Mouse (Mus musculus) heart, adult 2 months (tissue): ENCODE data around the gene Pmp22. TPM values are rescaled to one million over a fixed set of nuclear protein-coding genes. Genes with fewer than 3 reads are reported as not detected.

ENCODE experiments used
- DNase-seq, 2 experiments: peaks; one replicate each; pipeline ENCODE4 v3.0.0; 2021
- H3K27ac ChIP-seq: fragments of 200-600 bp; 2 replicates; pipeline ENCODE4 v1.8.1; 2022
- H3K27me3 ChIP-seq: fragments of 200-500 bp; 2 replicates; pipeline ENCODE4 v1.6.1; 2012; ENCODE audit warnings: mild to moderate bottlenecking, low read length, inconsistent platforms, mixed read lengths; ENCODE audit not compliant: control insufficient read depth, insufficient read depth
- H3K36me3 ChIP-seq: fragments of 200-500 bp; 2 replicates; pipeline ENCODE4 v1.6.1; 2012; ENCODE audit warnings: low read length, inconsistent platforms; ENCODE audit not compliant: control insufficient read depth, insufficient read depth
- H3K4me1 ChIP-seq: fragments of 200-500 bp; 2 replicates; pipeline ENCODE4 v1.6.1; 2011; ENCODE audit warnings: low read length; ENCODE audit not compliant: control insufficient read depth, insufficient read depth
- H3K4me3 ChIP-seq: fragments of 200-600 bp; 2 replicates; pipeline ENCODE4 v1.8.1; 2022
- H3K79me2 ChIP-seq: fragments of 200-500 bp; replicated peaks from 2 replicates; pipeline ENCODE4 v1.6.1; 2012; ENCODE audit warnings: mild to moderate bottlenecking, inconsistent platforms, low read length, moderate library complexity, mixed read lengths; ENCODE audit not compliant: control insufficient read depth, insufficient read depth
- H3K9ac ChIP-seq: fragments of 200-500 bp; 2 replicates; pipeline ENCODE4 v1.6.1; 2012; ENCODE audit warnings: low read depth, mild to moderate bottlenecking, control low read depth, inconsistent platforms, low read length, mixed read lengths
- CTCF ChIP-seq: fragments of 200-600 bp; IDR thresholded peaks from 2 replicates; pipeline ENCODE4 v1.8.1; 2022; ENCODE audit warnings: antibody characterized with exemption, mild to moderate bottlenecking, moderate library complexity
- EP300 ChIP-seq: fragments of 200-500 bp; IDR thresholded peaks from 2 replicates; pipeline ENCODE4 v1.6.1; 2011; ENCODE audit warnings: low read depth, low read length, control low read depth; ENCODE audit not compliant: insufficient read depth
- POLR2A ChIP-seq: fragments of 200-500 bp; IDR thresholded peaks from 2 replicates; pipeline ENCODE4 v1.6.1; 2011; ENCODE audit warnings: mild to moderate bottlenecking, low read depth, low read length, control low read depth; ENCODE audit not compliant: insufficient read depth
- WGBS: fragments of 180-500 bp; shearing (Covaris S2); methylation state at CpG from one replicate; pipeline ENCODE4 v1.1.7; 2018; 5-methylcytosine and 5-hydroxymethylcytosine counted together
- intact Hi-C: fragments of 180-260 bp; cut with DNase I; formaldehyde crosslinking; loops from one replicate; pipeline ENCODE4 v1.15.1; 2025
- polyA plus RNA-seq: library from polyadenylated mRNA; depleted of rRNA; stranded (reverse); fragments of >200 nt; gene quantifications from 2 replicates; pipeline ENCODE4 v1.2.3, GENCODE M21; 2012
- total RNA-seq, 2 experiments: library from RNA; stranded (reverse); gene quantifications; 2 replicates each; pipeline ENCODE4 v1.2.3; 2021

The Pmp22 gene
- total and polyA plus RNA-seq, 3 experiments: 37.5 to 69.4 (median 49.6) TPM

- Histone ChIP-seq H3K27me3 (no peaks in the 10 kb centered on the region), H3K36me3 (no peaks in the 10 kb centered on the region), H3K9ac (no peak overlapping the region), H3K4me3 (no peak overlapping the region), H3K27ac (no peak overlapping the region), H3K79me2 (no peaks in the 10 kb centered on the region), H3K4me1 (no peaks in the 10 kb centered on the region)
- 60% methylated on average over 1 of the region's 1 CpGs for WGBS
- no peak for TF ChIP-seq POLR2A
- no peak for TF ChIP-seq CTCF
- TF ChIP-seq EP300: no peak
- DNase-seq: no peak
- intact Hi-C loops: no loop called here
These were observed 19.5 kb upstream of the Pmp22 start for GRCm38 (mm10) chr11:63109230-63109775.

- peaks cover 4% of the 10 kb centered on the region for H3K4me1 ChIP-seq
- no peaks in the 10 kb centered on the region for H3K79me2 ChIP-seq
- no peak overlapping the region for H3K9ac ChIP-seq
- no peaks in the 10 kb centered on the region for H3K27me3 ChIP-seq
- no peak for DNase-seq
- H3K27ac ChIP-seq: no peak overlapping the region
- no peaks in the 10 kb centered on the region for H3K36me3 ChIP-seq
- intact Hi-C loops: no loop called here
- TF ChIP-seq EP300: no peak
- TF ChIP-seq CTCF: no peak
- no peak for TF ChIP-seq POLR2A
- WGBS: 89% methylated on average over 3 of the region's 3 CpGs
- H3K4me3 ChIP-seq: no peak overlapping the region
These were observed 18.5 kb upstream of the Pmp22 start for GRCm38 (mm10) chr11:63110329-63110728.

- intact Hi-C loops: loop anchor here (5.0 kb wide), 1 partner anchor 88 kb away; no protein-coding TSS in a partner anchor
- Histone ChIP-seq H3K9ac (no peak overlapping the region; the same call in 1 of the 2 replicates), H3K27me3 (no peaks in the 10 kb centered on the region), H3K36me3 (peaks cover 3% of the 10 kb centered on the region), H3K79me2 (no peaks in the 10 kb centered on the region), H3K27ac (peak overlapping the region; percentile 58), H3K4me3 (no peak overlapping the region), H3K4me1 (peaks cover 6% of the 10 kb centered on the region)
- DNase-seq: peak; percentile 60 to 78
- WGBS: 66% methylated on average over 8 of the region's 8 CpGs
- TF ChIP-seq CTCF: no peak
- 0 out of 2 replicates have a peak, but pooled peaks have one; percentile 31 for TF ChIP-seq POLR2A
- peak; percentile 21 for TF ChIP-seq EP300
These were observed 13.8 kb upstream of the Pmp22 start for GRCm38 (mm10) chr11:63114807-63115641.

- WGBS: 99% methylated on average over 5 of the region's 5 CpGs
- TF ChIP-seq EP300: no peak
- no peak for TF ChIP-seq POLR2A
- no peak for TF ChIP-seq CTCF
These were observed 12.1 kb upstream of the Pmp22 start for GRCm38 (mm10) chr11:63116652-63117051.

GRCm38 (mm10) chr11:63117266-63117665, 11.5 kb upstream of the Pmp22 start:
- no peak for DNase-seq
- Histone ChIP-seq H3K9ac (no peak overlapping the region), H3K4me3 (no peak overlapping the region), H3K36me3 (peaks cover 3% of the 10 kb centered on the region), H3K4me1 (peaks cover 7% of the 10 kb centered on the region), H3K27ac (no peak overlapping the region), H3K79me2 (no peaks in the 10 kb centered on the region), H3K27me3 (no peaks in the 10 kb centered on the region)
- intact Hi-C loops: loop anchor here (5.0 kb wide), 1 partner anchor 90 kb away; no protein-coding TSS in a partner anchor
- no peak for TF ChIP-seq POLR2A
- 74% methylated on average over 1 of the region's 1 CpGs for WGBS

More at GRCm38 (mm10) chr11:63116652-63117051, 12.1 kb upstream of the Pmp22 start:
- no peaks in the 10 kb centered on the region for H3K79me2 ChIP-seq
- peaks cover 7% of the 10 kb centered on the region for H3K4me1 ChIP-seq
- H3K9ac ChIP-seq: no peak overlapping the region
- H3K27me3 ChIP-seq: no peaks in the 10 kb centered on the region
- intact Hi-C loops: loop anchor here (5.0 kb wide), 1 partner anchor 89 kb away; no protein-coding TSS in a partner anchor
- DNase-seq: no peak
- H3K4me3 ChIP-seq: no peak overlapping the region
- H3K36me3 ChIP-seq: peaks cover 3% of the 10 kb centered on the region
- H3K27ac ChIP-seq: no peak overlapping the region

- 23% methylated on average over 7 of the region's 7 CpGs for WGBS
- no peak overlapping the region for H3K9ac ChIP-seq
- H3K79me2 ChIP-seq: no peaks in the 10 kb centered on the region
- no peaks in the 10 kb centered on the region for H3K27me3 ChIP-seq
- intact Hi-C loops: loop anchor here (5.0 kb wide), 1 partner anchor 92 kb away; no protein-coding TSS in a partner anchor
- peaks cover 6% of the 10 kb centered on the region for H3K4me1 ChIP-seq
- H3K36me3 ChIP-seq: peaks cover 3% of the 10 kb centered on the region
- DNase-seq: no peak
- no peak overlapping the region for H3K27ac ChIP-seq
- TF ChIP-seq CTCF (no peak), EP300 (0 out of 2 replicates have a peak, but pooled peaks have one; percentile 35), POLR2A (no peak)
- no peak overlapping the region for H3K4me3 ChIP-seq
These were observed 9.0 kb upstream of the Pmp22 start for GRCm38 (mm10) chr11:63119791-63120190.
